Mouse (Mus musculus): Measurements from ENCODE around the gene Gdf5.

GRCm38 (mm10) chr2:155962991-155963390 lies 17.8 kb upstream of the Gdf5 start:
- TF ChIP-seq POLR2A (IDR thresholded peaks at IDR 0.05; ENCODE audit: extremely low read depth, insufficient read depth, low read length) (no peak), CTCF (IDR thresholded peaks at IDR 0.05; ENCODE audit: extremely low read depth, insufficient read depth, low read length) (peak; percentile 45; the same call in 1 of the 2 replicates)

All from cortical plate, adult 2 months (tissue).